Mouse (Mus musculus): ENCODE measurements around the gene Btbd19. TPM values are rescaled to one million over a fixed set of nuclear protein-coding genes. Genes with fewer than 3 reads are reported as not detected.

Gene Btbd19
- polyA plus RNA-seq, 1 experiment from 2014 or later: 3.3 TPM

DNA sequence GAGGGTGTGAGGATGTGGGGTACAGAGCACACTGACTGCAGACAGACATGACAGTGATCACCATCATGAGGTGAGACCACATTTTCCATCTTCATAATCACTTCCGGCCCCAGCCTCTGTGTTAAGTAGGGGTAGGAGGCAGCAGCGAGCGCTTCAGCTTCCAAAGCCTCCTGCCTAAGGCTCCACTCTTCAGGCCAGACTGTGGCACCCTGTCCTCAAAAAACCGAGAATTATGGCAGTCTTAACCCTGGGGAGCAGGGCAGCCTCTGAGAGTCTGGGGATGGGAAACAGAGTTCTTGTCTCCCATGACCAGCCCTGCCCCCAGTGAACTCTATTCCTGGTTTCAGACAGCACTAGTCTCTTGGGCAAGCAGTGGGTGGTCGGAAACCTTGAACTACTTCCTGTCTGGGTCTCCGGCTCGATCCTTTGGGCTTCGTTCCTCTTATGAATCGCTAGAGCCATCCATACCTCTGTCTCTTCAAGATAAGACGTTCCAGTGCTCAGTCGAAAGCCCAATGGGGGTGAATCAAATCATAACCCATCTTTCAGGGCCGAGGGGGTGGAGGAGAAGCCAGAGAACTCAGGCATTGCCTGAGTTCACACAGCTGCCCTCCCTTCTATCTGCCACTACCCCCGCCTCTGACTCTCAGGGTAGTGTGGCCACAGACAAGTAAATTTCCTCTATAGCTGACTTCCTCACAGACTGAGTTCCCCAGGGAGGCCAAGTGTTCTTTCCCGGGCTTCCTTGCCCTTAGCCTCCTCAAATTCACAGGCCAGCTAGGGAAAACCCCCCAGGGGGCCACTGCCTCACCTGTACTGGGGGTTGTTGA lies 792 bp downstream of the Btbd19 start:
- no peaks in the 10 kb centered on the region for H3K9me3 ChIP-seq (replicated peaks)
- peak overlapping the region; percentile 61 for H3K27ac ChIP-seq (ENCODE audit: poor library complexity, severe bottlenecking)
- 50% methylated on average over 14 of the region's 14 CpGs for WGBS
- peaks cover 13% of the 10 kb centered on the region for H3K36me3 ChIP-seq
- 0 out of 2 replicates have a peak overlapping the region, but pooled peaks have one; percentile 4 for H3K4me2 ChIP-seq
- H3K27me3 ChIP-seq (replicated peaks): peaks cover 3% of the 10 kb centered on the region; the same call in 1 of the 2 replicates
- ATAC-seq (ENCODE audit: insufficient number of reproducible peaks, low FRiP score): no peak
- H3K4me1 ChIP-seq (replicated peaks): peaks cover 24% of the 10 kb centered on the region
- no peak overlapping the region for H3K4me3 ChIP-seq
- H3K9ac ChIP-seq: peak overlapping the region; percentile 16; the same call in 1 of the 2 replicates

GRCm38 (mm10) chr4:117124218-117124517 lies 1.4 kb downstream of the Btbd19 start:
- Histone ChIP-seq H3K9ac (no peak overlapping the region), H3K36me3 (peaks cover 12% of the 10 kb centered on the region), H3K9me3 (replicated peaks) (no peaks in the 10 kb centered on the region), H3K27ac (ENCODE audit: poor library complexity, severe bottlenecking) (0 out of 2 replicates have a peak overlapping the region, but pooled peaks have one; percentile 61), H3K4me3 (no peak overlapping the region), H3K27me3 (replicated peaks) (peaks cover 3% of the 10 kb centered on the region; the same call in 1 of the 2 replicates), H3K4me2 (no peak overlapping the region), H3K4me1 (replicated peaks) (peaks cover 25% of the 10 kb centered on the region)
- 87% methylated on average over 3 of the region's 3 CpGs for WGBS
- ATAC-seq (ENCODE audit: insufficient number of reproducible peaks, low FRiP score): no peak

GRCm38 (mm10) chr4:117123546-117124217 lies 1.8 kb downstream of the Btbd19 start:
- Histone ChIP-seq H3K36me3 (peaks cover 7% of the 10 kb centered on the region), H3K9ac (no peak overlapping the region), H3K27ac (ENCODE audit: poor library complexity, severe bottlenecking) (no peak overlapping the region), H3K4me3 (no peak overlapping the region), H3K27me3 (replicated peaks) (peaks cover 3% of the 10 kb centered on the region; the same call in 1 of the 2 replicates), H3K4me1 (replicated peaks) (peaks cover 25% of the 10 kb centered on the region), H3K9me3 (replicated peaks) (no peaks in the 10 kb centered on the region), H3K4me2 (no peak overlapping the region)
- 67% methylated on average over 8 of the region's 9 CpGs for WGBS
- ATAC-seq (ENCODE audit: insufficient number of reproducible peaks, low FRiP score): no peak

DNA sequence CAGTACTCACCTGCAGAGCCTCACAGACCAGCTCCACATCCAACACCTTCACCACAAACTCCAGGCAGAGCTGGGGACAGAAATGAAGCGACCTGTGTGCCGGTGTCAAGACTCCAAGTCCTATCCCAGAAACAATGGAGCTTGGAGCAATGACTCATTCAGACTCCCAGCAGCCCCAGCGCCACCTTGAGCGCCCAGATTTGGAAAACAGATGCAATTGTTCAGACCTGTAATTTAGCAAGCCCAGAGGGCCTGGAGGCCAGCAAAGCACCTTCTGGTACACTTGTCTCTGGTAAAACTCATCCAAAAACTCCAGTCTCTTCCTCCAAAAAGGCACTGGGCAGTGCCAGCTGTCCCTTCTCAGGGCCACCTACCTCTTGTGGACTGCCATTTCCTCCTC lies 3.3 kb downstream of the Btbd19 start:
- no peak overlapping the region for H3K4me3 ChIP-seq
- H3K4me1 ChIP-seq (replicated peaks): peaks cover 25% of the 10 kb centered on the region
- 78% methylated on average over 4 of the region's 4 CpGs for WGBS
- no peak overlapping the region for H3K9ac ChIP-seq
- no peak overlapping the region for H3K27ac ChIP-seq (ENCODE audit: poor library complexity, severe bottlenecking)
- H3K4me2 ChIP-seq: no peak overlapping the region
- ATAC-seq (ENCODE audit: insufficient number of reproducible peaks, low FRiP score): no peak
- H3K36me3 ChIP-seq: no peaks in the 10 kb centered on the region
- H3K9me3 ChIP-seq (replicated peaks): no peaks in the 10 kb centered on the region
- H3K27me3 ChIP-seq (replicated peaks): no peaks in the 10 kb centered on the region

DNA sequence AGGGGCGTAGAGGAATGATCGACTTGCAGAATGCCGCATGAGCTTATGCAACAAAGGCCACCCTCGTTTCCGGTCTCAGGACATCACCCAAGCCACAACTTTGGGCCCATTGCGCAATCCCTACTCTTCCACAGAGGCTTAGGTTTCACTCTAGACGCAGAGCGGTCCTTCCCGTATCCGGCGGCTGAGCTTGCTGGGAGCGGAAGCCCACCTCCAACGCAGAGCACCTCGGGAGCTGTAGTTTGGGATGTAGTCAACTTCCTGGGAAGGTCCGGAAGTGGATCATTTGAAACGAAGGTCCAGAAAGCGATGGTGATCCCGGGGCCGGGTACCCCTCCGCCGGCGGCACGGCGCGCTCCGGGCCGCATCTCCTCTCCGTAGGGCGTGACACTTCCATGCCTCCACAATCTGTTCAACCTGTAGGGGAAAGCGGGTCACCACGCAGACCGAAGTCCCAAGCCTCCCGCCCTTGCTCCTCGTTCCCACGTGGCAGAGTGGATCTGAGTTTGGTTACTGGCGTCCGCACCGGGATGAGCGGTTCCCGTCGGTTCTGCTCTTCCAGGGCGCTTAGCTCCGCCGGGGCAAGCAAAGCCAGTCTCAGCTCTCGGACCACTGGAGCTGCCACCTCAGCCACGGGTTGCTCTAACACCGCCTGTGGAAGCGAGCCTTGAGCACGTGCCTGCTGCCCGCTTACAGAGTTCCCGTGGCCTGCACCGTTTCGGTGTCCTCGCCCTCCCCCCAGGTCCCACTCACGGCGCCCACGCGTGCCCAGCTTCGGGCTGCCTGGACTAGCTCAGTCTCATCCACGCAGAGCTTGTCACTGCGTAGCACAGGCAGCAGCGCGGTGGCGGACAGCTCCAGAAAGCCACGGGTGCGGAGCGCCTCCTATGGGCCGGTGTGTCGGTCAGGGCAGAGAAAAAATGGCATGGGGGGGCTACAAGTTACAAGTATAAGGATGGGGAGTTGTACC lies 4.8 kb downstream of the Btbd19 start:
- Histone ChIP-seq H3K36me3 (no peaks in the 10 kb centered on the region), H3K27me3 (replicated peaks) (no peaks in the 10 kb centered on the region), H3K4me3 (peak overlapping the region; percentile 57), H3K4me2 (peak overlapping the region; percentile 99), H3K4me1 (replicated peaks) (peaks cover 19% of the 10 kb centered on the region), H3K9me3 (replicated peaks) (no peaks in the 10 kb centered on the region), H3K27ac (ENCODE audit: poor library complexity, severe bottlenecking) (peak overlapping the region; percentile 76), H3K9ac (peak overlapping the region; percentile 72)
- peak; percentile 90 for ATAC-seq (ENCODE audit: insufficient number of reproducible peaks, low FRiP score)
- WGBS: under 1% methylated on average over 69 of the region's 69 CpGs

DNA sequence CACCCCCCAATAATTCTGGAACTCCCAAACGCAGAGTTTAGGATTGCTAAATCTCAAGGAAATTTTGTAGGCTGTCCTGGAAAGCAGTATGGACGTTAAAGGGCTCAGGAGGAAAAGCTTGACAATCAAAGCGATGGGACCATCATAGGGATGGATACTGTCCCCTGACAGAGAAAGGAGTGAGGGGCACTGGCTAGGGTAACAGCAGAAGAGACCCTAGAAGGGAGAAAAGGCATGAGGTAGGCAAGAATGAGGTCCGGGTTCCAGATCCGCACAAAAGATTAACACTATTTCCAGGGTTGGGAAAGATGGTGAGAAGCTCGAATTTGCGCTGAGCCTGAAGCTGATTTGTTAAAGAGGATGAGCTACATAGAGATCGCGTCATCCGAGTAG lies 5.5 kb downstream of the Btbd19 start:
- Histone ChIP-seq H3K27me3 (replicated peaks) (no peaks in the 10 kb centered on the region), H3K27ac (ENCODE audit: poor library complexity, severe bottlenecking) (peak overlapping the region; percentile 76), H3K9me3 (replicated peaks) (no peaks in the 10 kb centered on the region), H3K36me3 (no peaks in the 10 kb centered on the region), H3K4me2 (peak overlapping the region; percentile 99), H3K4me1 (replicated peaks) (peaks cover 12% of the 10 kb centered on the region), H3K9ac (peak overlapping the region; percentile 66), H3K4me3 (peak overlapping the region; percentile 57)
- ATAC-seq (ENCODE audit: insufficient number of reproducible peaks, low FRiP score): no peak
- 6% methylated on average over 10 of the region's 10 CpGs for WGBS

GRCm38 (mm10) chr4:117119636-117120035 lies 5.9 kb downstream of the Btbd19 start:
- Histone ChIP-seq H3K4me1 (replicated peaks) (peaks cover 8% of the 10 kb centered on the region), H3K9me3 (replicated peaks) (no peaks in the 10 kb centered on the region), H3K4me2 (peak overlapping the region; percentile 99), H3K27ac (ENCODE audit: poor library complexity, severe bottlenecking) (peak overlapping the region; percentile 76), H3K27me3 (replicated peaks) (no peaks in the 10 kb centered on the region), H3K9ac (peak overlapping the region; percentile 66), H3K4me3 (peak overlapping the region; percentile 57), H3K36me3 (no peaks in the 10 kb centered on the region)
- WGBS: 75% methylated on average over 5 of the region's 5 CpGs
- ATAC-seq (ENCODE audit: insufficient number of reproducible peaks, low FRiP score): no peak

DNA sequence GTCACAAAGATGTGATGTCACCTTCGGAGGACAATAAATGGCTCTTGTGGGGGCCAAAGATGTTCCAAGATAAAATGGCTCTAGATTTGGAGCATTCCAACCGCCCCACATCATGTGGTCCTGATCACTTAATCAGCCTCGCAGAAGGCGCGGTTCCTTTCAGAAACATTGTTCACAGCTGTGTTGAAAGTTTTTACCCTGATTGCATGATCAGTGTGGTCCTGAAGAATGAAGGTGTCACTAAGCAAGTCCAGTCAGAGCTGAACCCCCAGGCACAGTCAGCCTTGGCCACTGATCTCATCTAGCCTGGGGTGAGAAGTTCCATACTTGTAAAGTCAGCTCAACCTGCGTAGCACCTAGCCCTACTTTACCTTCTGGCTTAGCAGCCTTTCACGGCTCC lies 7.6 kb downstream of the Btbd19 start:
- H3K4me1 ChIP-seq (replicated peaks): 0 out of 2 replicates have a peak, but pooled peaks cover 3% of the 10 kb centered on the region
- 92% methylated on average over 7 of the region's 7 CpGs for WGBS
- ATAC-seq (ENCODE audit: insufficient number of reproducible peaks, low FRiP score): no peak

GRCm38 (mm10) chr4:117115592-117115991 lies 9.9 kb downstream of the Btbd19 start:
- 0 out of 2 replicates have a peak, but pooled peaks cover 3% of the 10 kb centered on the region for H3K4me1 ChIP-seq (replicated peaks)
- no peak for ATAC-seq (ENCODE audit: insufficient number of reproducible peaks, low FRiP score)
- no peaks in the 10 kb centered on the region for H3K9me3 ChIP-seq (replicated peaks)
- no peak overlapping the region for H3K4me3 ChIP-seq
- no peaks in the 10 kb centered on the region for H3K27me3 ChIP-seq (replicated peaks)
- no peak overlapping the region for H3K9ac ChIP-seq
- no peak overlapping the region for H3K4me2 ChIP-seq
- peaks cover 8% of the 10 kb centered on the region; the same call in 1 of the 2 replicates for H3K36me3 ChIP-seq
- H3K27ac ChIP-seq (ENCODE audit: poor library complexity, severe bottlenecking): no peak overlapping the region
- 79% methylated on average over 5 of the region's 5 CpGs for WGBS

More for the DNA sequence above, 7.6 kb downstream of the Btbd19 start:
- no peaks in the 10 kb centered on the region for H3K9me3 ChIP-seq (replicated peaks)
- H3K9ac ChIP-seq: no peak overlapping the region
- H3K27ac ChIP-seq (ENCODE audit: poor library complexity, severe bottlenecking): no peak overlapping the region
- no peak overlapping the region for H3K4me3 ChIP-seq
- no peak overlapping the region for H3K4me2 ChIP-seq
- H3K36me3 ChIP-seq: no peaks in the 10 kb centered on the region
- H3K27me3 ChIP-seq (replicated peaks): no peaks in the 10 kb centered on the region

GRCm38 (mm10) chr4:117113237-117113636 lies 12.3 kb downstream of the Btbd19 start:
- peaks cover 8% of the 10 kb centered on the region; the same call in 1 of the 2 replicates for H3K36me3 ChIP-seq
- no peaks in the 10 kb centered on the region for H3K27me3 ChIP-seq (replicated peaks)
- H3K9ac ChIP-seq: no peak overlapping the region
- H3K4me1 ChIP-seq (replicated peaks): no peaks in the 10 kb centered on the region
- 85% methylated on average over 1 of the region's 1 CpGs for WGBS
- ATAC-seq (ENCODE audit: insufficient number of reproducible peaks, low FRiP score): no peak
- no peak overlapping the region for H3K27ac ChIP-seq (ENCODE audit: poor library complexity, severe bottlenecking)
- H3K4me3 ChIP-seq: no peak overlapping the region
- no peak overlapping the region for H3K4me2 ChIP-seq
- H3K9me3 ChIP-seq (replicated peaks): no peaks in the 10 kb centered on the region
